Mouse (Mus musculus) kidney, adult 18-20 months (tissue): ENCODE data around the gene Gm5447.
A peak's percentile ranks its signal among the peaks of the same experiment; 100 is the strongest.

Experiments used
- DNase-seq: peaks from one replicate; pipeline ENCODE4 v3.0.0; 2021

Gm5447 gene

DNA sequence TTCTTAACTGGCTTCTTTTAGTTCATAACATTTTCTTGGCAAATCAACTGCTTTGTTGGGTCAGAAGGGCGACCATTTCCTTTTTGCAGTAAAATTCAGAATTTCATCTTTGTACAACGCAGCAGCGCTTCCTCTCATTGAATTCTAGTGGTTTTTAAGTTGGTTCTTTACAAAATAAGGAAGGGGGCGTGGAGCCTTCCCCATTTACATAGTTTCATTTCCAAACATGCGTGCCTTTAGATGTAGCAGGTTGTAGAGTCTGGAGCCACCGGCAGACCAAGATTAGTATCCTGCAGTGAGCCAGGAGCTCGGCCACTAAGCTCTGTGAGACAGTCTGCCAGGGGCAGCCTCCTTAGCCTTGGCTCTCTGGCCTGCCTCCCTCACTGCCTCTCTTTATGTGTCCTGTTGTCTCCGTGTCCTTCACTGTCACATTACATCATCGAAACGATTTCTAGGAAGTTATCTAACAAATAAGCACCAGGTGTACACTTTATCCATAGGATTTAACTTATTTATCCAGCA lies 13.0 kb downstream of the Gm5447 start:
- no peak for DNase-seq

DNA sequence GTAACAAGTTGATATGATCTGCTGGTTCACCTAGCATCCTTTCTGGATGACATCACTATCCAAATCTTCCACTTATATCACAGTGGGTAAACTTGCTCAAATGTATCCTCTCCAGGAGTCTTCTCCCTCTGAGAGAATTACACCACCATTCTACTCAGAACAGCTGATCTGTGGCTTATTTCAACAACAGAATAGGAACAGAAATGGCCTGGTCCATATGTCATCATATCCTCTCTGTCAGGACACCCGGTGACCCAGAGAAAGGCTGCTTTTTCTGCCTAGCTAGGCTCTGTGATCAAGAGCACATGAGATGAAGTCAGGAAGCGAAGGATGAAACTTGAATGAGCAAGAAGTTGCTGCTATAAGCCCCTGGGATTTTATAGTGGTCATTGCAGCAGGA lies 13.7 kb downstream of the Gm5447 start:
- DNase-seq: no peak

DNA sequence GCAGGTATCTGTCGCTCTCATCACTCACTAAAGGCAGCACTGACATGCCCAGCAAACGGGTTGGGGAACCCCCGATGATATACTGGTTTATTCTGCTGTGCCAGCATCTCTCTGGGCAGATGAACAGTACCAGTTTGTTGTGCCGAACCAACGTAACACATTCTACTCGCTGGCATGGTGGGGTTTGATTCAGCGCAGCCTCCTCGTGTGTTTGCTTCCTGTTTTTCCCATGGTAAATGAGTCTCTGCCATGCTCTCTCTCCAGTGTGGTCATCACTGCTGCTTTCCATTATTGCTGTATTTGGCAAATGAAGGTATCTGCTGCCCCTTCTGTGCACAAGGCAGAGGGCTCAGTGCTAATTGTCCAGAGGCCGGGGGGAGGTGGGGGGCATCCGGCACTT lies 15.7 kb downstream of the Gm5447 start:
- DNase-seq: no peak

DNA sequence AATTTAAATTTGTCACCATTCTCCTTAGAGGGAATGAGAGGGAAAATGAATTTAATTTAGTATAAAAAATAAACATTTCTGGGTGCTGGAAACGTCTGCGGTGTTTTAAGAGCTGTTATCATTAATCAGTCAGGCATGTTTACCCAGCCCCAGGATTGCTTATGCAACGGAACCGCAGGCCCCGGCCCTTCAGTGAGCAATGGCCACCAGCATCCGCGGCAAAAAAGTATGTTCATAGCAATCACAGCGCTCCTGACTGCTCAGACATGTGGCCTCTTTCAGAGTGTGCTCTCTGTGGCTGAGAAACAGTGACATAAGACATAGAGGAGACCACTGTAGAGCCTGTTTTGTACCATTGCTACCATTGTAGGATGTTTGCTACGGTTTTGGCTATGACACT lies 16.2 kb downstream of the Gm5447 start:
- no peak for DNase-seq

DNA sequence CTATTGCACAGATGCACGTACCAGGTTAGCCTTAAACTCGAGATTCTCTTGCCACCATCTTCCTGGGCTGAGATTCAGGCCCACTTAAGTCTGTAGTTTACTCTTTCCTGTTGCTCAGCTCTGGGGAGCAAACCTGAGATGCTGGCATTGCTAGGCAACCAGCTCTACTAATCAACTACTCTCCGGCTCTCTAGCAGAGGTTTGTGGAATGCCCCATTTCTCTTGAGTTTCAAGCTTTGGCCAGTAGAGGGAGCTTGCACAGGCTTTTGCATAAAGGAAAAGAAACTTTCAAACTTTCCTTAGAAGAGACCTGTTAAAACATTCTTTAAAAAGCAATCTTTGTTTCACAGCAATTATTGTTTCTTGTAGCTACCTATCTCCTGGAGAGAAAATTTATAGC lies 19.8 kb downstream of the Gm5447 start:
- DNase-seq: peak; percentile 38

DNA sequence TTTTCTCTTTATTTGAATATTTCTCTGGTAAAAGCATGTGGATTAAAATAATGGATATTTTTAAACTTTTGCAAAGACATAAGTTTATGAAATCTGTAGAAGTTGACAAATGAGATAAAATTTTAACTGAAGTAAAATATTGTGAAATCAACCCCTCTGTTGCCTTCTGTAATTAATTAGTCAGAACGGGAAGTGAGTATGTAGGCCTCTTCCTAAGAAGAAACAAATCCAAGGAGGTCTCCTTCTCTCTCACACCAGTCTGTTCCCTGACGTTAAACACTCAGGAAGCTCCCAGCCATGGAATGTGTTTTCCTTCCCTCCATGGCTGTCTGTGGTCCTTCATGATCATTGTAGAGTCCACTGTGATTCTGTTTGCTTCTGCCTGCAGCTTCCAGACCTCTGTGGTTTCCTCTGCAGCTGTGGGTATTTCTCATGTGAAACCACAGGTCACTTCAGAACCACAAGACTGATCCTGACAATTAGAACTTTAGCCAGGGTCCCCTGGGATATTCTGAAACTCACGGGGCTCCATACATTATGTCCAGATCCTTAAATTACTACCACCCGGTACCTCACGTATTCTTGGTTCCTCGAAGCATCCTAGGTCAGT lies 20.4 kb downstream of the Gm5447 start:
- DNase-seq: no peak

DNA sequence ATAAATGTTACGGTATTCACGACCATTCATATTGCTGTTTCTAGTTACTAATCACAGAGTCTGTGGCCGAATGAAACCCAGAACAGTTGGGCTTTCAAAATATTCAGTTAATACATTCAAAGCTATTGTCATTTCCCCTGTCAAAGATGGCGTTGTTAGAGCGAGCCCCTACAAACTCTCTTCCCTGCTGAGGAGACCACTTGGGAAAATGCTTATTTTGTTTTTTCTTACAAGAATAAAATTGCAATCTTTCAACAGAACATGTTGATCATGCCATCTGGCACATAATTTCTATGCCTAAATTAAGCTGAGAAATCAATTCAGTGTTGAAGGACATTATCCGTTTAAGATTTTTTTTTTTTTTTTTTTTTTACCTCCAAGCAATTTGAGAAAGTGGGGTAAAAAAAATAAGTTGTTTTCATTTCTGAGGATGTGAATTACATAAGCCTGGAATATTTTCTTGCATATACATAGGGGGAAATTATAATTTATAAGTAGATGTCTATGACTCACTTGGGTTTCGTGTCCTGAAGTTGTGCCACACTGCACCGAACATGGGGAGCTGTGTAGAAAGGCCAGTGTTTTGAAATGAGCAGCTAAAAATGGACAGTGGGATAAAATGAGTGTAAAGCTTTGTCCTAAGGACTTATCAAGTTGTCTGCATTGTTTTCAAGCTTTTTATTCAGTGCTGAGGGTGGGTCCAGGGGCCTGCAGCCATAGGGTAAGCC lies 23.7 kb downstream of the Gm5447 start:
- DNase-seq: no peak

DNA sequence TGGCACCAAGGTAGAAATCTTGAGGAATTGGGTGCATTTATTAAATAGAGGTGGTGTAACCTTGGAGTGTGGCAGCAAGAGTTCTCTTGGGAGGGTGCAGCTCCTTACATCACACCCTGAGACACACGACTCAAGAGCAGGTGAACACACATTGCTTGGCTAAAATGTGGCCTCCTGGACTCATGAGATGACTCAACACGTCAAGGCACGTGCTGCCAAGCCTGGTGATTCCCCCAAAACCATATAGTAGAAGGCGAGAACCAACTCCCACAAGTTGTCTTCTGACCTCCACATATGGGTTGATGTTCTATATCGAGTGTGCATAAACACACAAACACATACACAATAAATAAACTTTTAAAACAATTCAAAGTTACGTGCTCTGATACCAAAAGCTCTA lies 25.8 kb downstream of the Gm5447 start:
- DNase-seq: no peak

DNA sequence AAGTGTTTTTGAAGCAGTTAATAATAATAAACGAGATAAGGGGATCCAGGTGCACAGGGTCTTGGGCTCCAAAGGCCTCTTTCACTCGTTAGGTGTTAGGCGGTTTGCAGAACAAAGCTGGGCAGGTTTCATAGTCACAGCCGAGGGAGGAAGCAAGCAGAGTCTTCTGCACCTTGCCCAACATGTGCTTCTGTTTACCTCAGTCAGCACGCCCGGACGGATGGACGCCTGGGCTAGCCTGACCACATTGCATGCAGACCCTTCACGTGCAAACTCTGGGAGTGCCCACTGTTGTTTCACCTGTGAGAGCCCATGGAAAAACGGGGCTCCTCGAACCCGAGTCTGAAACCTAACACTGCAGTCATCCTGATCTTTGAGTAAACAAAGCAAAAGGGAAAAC lies 30.5 kb downstream of the Gm5447 start:
- DNase-seq: no peak

DNA sequence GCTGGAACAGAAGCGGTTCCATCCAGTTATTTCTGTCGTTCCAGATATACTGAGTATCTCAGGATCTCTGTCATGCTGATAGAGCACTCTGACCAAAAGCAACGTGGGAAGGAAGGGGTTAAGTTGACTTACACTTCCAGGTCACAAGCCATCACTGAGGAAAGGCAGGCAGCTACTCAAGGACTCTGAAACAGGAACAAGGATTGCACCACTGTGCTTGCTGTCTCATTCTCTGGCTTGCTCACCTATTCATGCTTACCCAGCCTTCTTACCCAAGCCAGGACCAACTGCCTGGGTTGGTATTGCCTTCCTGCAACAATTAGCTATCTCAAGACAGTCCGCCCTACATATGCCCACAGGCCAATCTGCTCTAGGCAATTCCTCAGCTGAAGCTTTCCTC lies 31.0 kb downstream of the Gm5447 start:
- DNase-seq: no peak

DNA sequence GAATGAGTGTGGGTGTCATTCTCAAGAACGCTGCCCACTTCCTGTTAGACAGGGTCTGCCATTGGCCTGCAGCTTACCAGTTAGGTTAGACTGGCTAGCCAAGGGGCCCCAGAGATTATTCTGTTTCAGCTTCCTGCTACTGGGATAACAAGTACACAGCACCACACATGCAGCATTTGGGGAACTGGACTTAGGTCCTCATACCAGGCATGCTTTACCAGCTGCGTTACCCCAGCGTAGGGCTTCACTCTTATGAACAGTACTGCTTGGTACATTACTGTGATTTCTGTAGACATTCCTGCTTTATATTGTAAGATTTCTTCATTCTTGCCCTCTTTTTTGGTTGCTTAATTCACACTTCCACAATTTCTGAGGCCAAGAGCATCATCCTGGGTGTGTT lies 43.5 kb downstream of the Gm5447 start:
- no peak for DNase-seq

DNA sequence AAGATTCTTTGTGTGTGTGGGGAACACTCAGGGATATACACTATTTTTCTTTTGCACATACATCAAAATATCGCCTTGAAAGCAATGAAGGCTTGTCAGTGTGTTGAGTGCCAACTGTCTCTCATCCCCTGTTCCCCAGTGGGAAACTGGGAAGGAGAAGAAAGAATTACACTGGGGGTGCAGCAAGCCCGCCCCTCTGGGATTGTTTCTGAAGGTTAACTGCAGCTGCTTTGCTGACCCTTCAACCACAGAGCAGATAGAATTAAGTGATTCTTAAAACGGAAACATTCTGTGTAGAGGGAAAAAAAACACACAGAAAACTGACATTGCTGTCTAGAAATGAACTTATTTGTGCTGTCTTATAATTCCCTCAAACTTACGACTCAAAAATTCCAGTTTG lies 47.5 kb downstream of the Gm5447 start:
- no peak for DNase-seq

DNA sequence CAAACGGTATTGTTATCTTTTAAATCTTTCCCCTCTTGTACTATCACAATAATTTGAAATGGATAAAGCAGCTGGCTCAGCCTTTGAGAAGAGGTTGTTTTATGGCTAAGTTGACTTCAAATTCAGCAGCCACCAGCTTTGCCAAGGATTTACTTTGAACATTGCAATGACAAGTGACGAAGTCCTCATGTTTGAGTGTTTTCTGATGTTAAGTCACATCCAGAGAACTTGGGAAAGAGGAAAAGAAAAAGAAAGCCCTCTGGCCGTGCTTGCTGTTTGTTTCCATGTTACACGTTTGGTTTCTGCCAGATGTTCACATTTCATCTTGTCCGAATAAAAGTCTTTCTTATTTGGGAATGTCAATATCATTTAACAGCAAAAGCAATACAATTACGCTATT lies 47.9 kb downstream of the Gm5447 start:
- DNase-seq: no peak

DNA sequence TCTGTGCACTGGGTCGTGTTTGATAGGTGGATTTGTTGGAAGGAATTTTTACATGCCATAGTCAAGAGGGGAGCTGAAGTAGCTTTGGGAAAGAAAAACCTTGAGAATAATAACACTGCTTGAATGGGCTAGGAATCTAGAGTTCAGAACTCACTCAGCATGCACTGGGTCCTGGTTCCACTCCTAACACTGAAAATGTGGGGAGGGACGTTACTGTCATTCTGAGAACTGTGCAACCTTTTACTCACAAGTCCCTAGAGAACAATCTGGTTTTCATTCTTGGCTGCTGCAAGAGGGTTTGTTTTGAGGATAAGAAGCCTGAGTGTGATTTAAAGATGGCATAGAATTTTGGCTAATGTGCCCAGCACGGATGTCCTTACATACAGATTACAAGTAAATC lies 49.7 kb downstream of the Gm5447 start:
- no peak for DNase-seq
